Mouse (Mus musculus) macrophage (primary cell): ENCODE measurements around the gene Agbl3. TPM values are rescaled to one million over a fixed set of nuclear protein-coding genes. Genes with fewer than 3 reads are reported as not detected.
A peak's percentile ranks its signal among the peaks of the same experiment; 100 is the strongest.

ENCODE experiments used
- H3K27ac ChIP-seq: fragments of 350-480 bp; formaldehyde crosslinking; 2 replicates; pipeline ENCODE4 v1.9.0; 2021
- H3K36me3 ChIP-seq: fragments of 350-480 bp; formaldehyde crosslinking; 2 replicates; pipeline ENCODE4 v1.9.0; 2021; ENCODE audit errors: inconsistent target
- H3K4me3 ChIP-seq: fragments of 350-480 bp; formaldehyde crosslinking; 2 replicates; pipeline ENCODE4 v1.9.0; 2021; ENCODE audit errors: inconsistent target
- H3K79me2 ChIP-seq: fragments of 350-480 bp; formaldehyde crosslinking; 2 replicates; pipeline ENCODE4 v1.9.0; 2021; ENCODE audit errors: inconsistent target
- WGBS: methylation state at CpG from one replicate; pipeline ENCODE4 v1.1.7; 2026; ENCODE audit warnings: inconsistent platforms; ENCODE audit not compliant: missing documents; 5-methylcytosine and 5-hydroxymethylcytosine counted together
- polyA plus RNA-seq: library from polyadenylated mRNA; stranded (reverse); fragments of 250-400 nt; gene quantifications from 3 replicates; pipeline ENCODE4 v1.2.4, GENCODE M21; 2018; ENCODE audit warnings: inconsistent platforms
- total RNA-seq, 78 experiments: library from RNA; depleted of rRNA; stranded (reverse); fragments of 250-400 nt; gene quantifications; 1 replicate in 9 of 78; 2 replicates in 24 of 78; 3 replicates in 43 of 78; 4 replicates in 2 of 78; pipeline ENCODE4 v1.2.4; 2018; ENCODE audit warnings: inconsistent platforms in 56 of 78

The Agbl3 gene
- 10 to 100 TPM in 3 of 26 experiments, 1 to 10 TPM in 21, under 1 TPM in 2; 0.47 to 11.4 (median 3.0) TPM for total RNA-seq (2018; cell fraction: chromatin; rRNA removed)
- 1 to 10 TPM in 25 of 26 experiments, under 1 TPM in 1; 0.84 to 5.1 (median 2.4) TPM for total RNA-seq (2018; cell fraction: cytosol; rRNA removed)
- 10 to 100 TPM in 2 of 26 experiments, 1 to 10 TPM in 23, under 1 TPM in 1; 0.96 to 13.7 (median 3.0) TPM for total RNA-seq (2018; cell fraction: nucleus; rRNA removed)
- 2.4 to 4.2 TPM (median 3.4 TPM) in 3 replicates for polyA plus RNA-seq

- Histone ChIP-seq H3K36me3 (no peaks in the 10 kb centered on the region), H3K27ac (peak within 1 kb of the TSS; percentile 70), H3K4me3 (peak within 1 kb of the TSS; percentile 47), H3K79me2 (no peaks in the 10 kb centered on the region)
- under 1% methylated on average over 81 of the region's 81 CpGs for WGBS
Measured at GRCm38 (mm10) chr6:34780231-34780942, at the start of gene Agbl3. Agbl3 (plus strand) TSS chr6:34780432.

- no peak overlapping the region for H3K4me3 ChIP-seq
- WGBS: 70% methylated on average over 6 of the region's 6 CpGs
Measured at GRCm38 (mm10) chr6:34731007-34731406, 49.2 kb upstream of the Agbl3 start.

GRCm38 (mm10) chr6:34731529-34731928, 48.7 kb upstream of the Agbl3 start:
- H3K79me2 ChIP-seq: no peaks in the 10 kb centered on the region
- H3K4me3 ChIP-seq: no peak overlapping the region

More at GRCm38 (mm10) chr6:34731007-34731406, 49.2 kb upstream of the Agbl3 start:
- Histone ChIP-seq H3K27ac (no peak overlapping the region), H3K36me3 (no peaks in the 10 kb centered on the region), H3K79me2 (no peaks in the 10 kb centered on the region)

GRCm38 (mm10) chr6:34734940-34735695, 45.1 kb upstream of the Agbl3 start:
- Histone ChIP-seq H3K27ac (no peak overlapping the region), H3K36me3 (no peaks in the 10 kb centered on the region), H3K4me3 (no peak overlapping the region), H3K79me2 (no peaks in the 10 kb centered on the region)
- 90% methylated on average over 12 of the region's 13 CpGs for WGBS

More at GRCm38 (mm10) chr6:34731529-34731928, 48.7 kb upstream of the Agbl3 start:
- Histone ChIP-seq H3K27ac (no peak overlapping the region), H3K36me3 (no peaks in the 10 kb centered on the region)
- 93% methylated on average over 9 of the region's 9 CpGs for WGBS

GRCm38 (mm10) chr6:34736934-34737333, 43.3 kb upstream of the Agbl3 start:
- no peaks in the 10 kb centered on the region for H3K79me2 ChIP-seq
- H3K36me3 ChIP-seq: no peaks in the 10 kb centered on the region
- no peak overlapping the region for H3K4me3 ChIP-seq
- 74% methylated on average over 2 of the region's 2 CpGs for WGBS
- no peak overlapping the region for H3K27ac ChIP-seq

- Histone ChIP-seq H3K27ac (no peak overlapping the region), H3K36me3 (no peaks in the 10 kb centered on the region), H3K4me3 (no peak overlapping the region), H3K79me2 (no peaks in the 10 kb centered on the region)
- 91% methylated on average over 4 of the region's 4 CpGs for WGBS
Measured at GRCm38 (mm10) chr6:34743946-34744345, 36.3 kb upstream of the Agbl3 start.

- no peaks in the 10 kb centered on the region for H3K36me3 ChIP-seq
- H3K4me3 ChIP-seq: no peak overlapping the region
- no peaks in the 10 kb centered on the region for H3K79me2 ChIP-seq
- whole genome bisulfite sequencing: 75% methylated on average over 6 of the region's 6 CpGs
- H3K27ac ChIP-seq: no peak overlapping the region
Measured at GRCm38 (mm10) chr6:34747846-34748245, 32.4 kb upstream of the Agbl3 start.

GRCm38 (mm10) chr6:34748566-34748965, 31.7 kb upstream of the Agbl3 start:
- H3K4me3 ChIP-seq: no peak overlapping the region
- no peak overlapping the region for H3K27ac ChIP-seq
- H3K36me3 ChIP-seq: no peaks in the 10 kb centered on the region
- no peaks in the 10 kb centered on the region for H3K79me2 ChIP-seq
- WGBS: 90% methylated on average over 11 of the region's 11 CpGs

- Histone ChIP-seq H3K79me2 (no peaks in the 10 kb centered on the region), H3K4me3 (no peak overlapping the region), H3K36me3 (no peaks in the 10 kb centered on the region), H3K27ac (no peak overlapping the region)
- WGBS: 89% methylated on average over 6 of the region's 6 CpGs
Measured at GRCm38 (mm10) chr6:34749526-34749925, 30.7 kb upstream of the Agbl3 start.

- H3K79me2 ChIP-seq: no peaks in the 10 kb centered on the region
- no peak overlapping the region for H3K4me3 ChIP-seq
- H3K27ac ChIP-seq: no peak overlapping the region
- no peaks in the 10 kb centered on the region for H3K36me3 ChIP-seq
- 75% methylated on average over 7 of the region's 7 CpGs for WGBS
Measured at GRCm38 (mm10) chr6:34750487-34751120, 29.6 kb upstream of the Agbl3 start.

- H3K4me3 ChIP-seq: no peak overlapping the region
- no peak overlapping the region for H3K27ac ChIP-seq
- no peaks in the 10 kb centered on the region for H3K36me3 ChIP-seq
- H3K79me2 ChIP-seq: no peaks in the 10 kb centered on the region
Measured at GRCm38 (mm10) chr6:34751625-34752024, 28.6 kb upstream of the Agbl3 start.

- Histone ChIP-seq H3K36me3 (no peaks in the 10 kb centered on the region), H3K79me2 (no peaks in the 10 kb centered on the region), H3K4me3 (no peak overlapping the region), H3K27ac (no peak overlapping the region)
- 36% methylated on average over 5 of the region's 5 CpGs for WGBS
Measured at GRCm38 (mm10) chr6:34754448-34754847, 25.8 kb upstream of the Agbl3 start.

- H3K27ac ChIP-seq: no peak overlapping the region
- no peaks in the 10 kb centered on the region for H3K36me3 ChIP-seq
- WGBS: 100% methylated on average over 2 of the region's 2 CpGs
- H3K79me2 ChIP-seq: no peaks in the 10 kb centered on the region
- H3K4me3 ChIP-seq: no peak overlapping the region
Measured at GRCm38 (mm10) chr6:34758340-34758739, 21.9 kb upstream of the Agbl3 start.

- H3K27ac ChIP-seq: no peak overlapping the region
- 44% methylated on average over 4 of the region's 4 CpGs for WGBS
- H3K36me3 ChIP-seq: no peaks in the 10 kb centered on the region
- H3K79me2 ChIP-seq: no peaks in the 10 kb centered on the region
- H3K4me3 ChIP-seq: no peak overlapping the region
Measured at GRCm38 (mm10) chr6:34760023-34760422, 20.2 kb upstream of the Agbl3 start.
